Mouse (Mus musculus) Muller cell, postnatal 12 days (primary cell): ENCODE measurements around the gene Eef2.
"Not testable (repeated sequence)": the region's sequence is repeated elsewhere in the genome, so short reads cannot be mapped to it uniquely, and the experiment has no call there.

ENCODE experiments used
- DNase-seq: peaks from one replicate; pipeline ENCODE4 v3.0.0-alpha.2; 2015; ENCODE audit errors: inconsistent ontology term

The Eef2 gene

GRCm38 (mm10) chr10:81180946-81181345 is 4.5 kb downstream of the Eef2 start:
- no peak for DNase-seq

GRCm38 (mm10) chr10:81181860-81182259 is 5.4 kb downstream of the Eef2 start:
- not testable (repeated sequence) for DNase-seq

- DNase-seq = peak; percentile 98
These were observed 6.2 kb downstream of the Eef2 start, which contains the start of gene Dapk3 for GRCm38 (mm10) chr10:81182336-81183333. Gene Dapk3, plus strand, starts transcription at chr10:81183005.

- DNase-seq = no peak
These were observed 7.4 kb downstream of the Eef2 start, which contains the start of gene 4930442H23Rik for GRCm38 (mm10) chr10:81183805-81184204. Gene 4930442H23Rik, minus strand, starts transcription at chr10:81183849.

GRCm38 (mm10) chr10:81184765-81185164 is 8.3 kb downstream of the Eef2 start:
- DNase-seq = no peak

- no peak for DNase-seq
These were observed 10.7 kb downstream of the Eef2 start for GRCm38 (mm10) chr10:81187161-81187560.

- no peak for DNase-seq
These were observed 13.4 kb downstream of the Eef2 start for GRCm38 (mm10) chr10:81189821-81190220.

- no peak for DNase-seq
These were observed 13.9 kb downstream of the Eef2 start for GRCm38 (mm10) chr10:81190236-81190911.

GRCm38 (mm10) chr10:81190912-81191321 is 14.5 kb downstream of the Eef2 start:
- DNase-seq = no peak

GRCm38 (mm10) chr10:81191342-81191982 is 15.0 kb downstream of the Eef2 start:
- DNase-seq = no peak

GRCm38 (mm10) chr10:81192270-81192967 is 16.0 kb downstream of the Eef2 start:
- peak; percentile 87 for DNase-seq

GRCm38 (mm10) chr10:81192968-81193501 is 16.6 kb downstream of the Eef2 start:
- DNase-seq = no peak

GRCm38 (mm10) chr10:81193991-81194774 is 17.8 kb downstream of the Eef2 start:
- peak; percentile 34 for DNase-seq

- no peak for DNase-seq
These were observed 18.9 kb downstream of the Eef2 start for GRCm38 (mm10) chr10:81195300-81195699.

GRCm38 (mm10) chr10:81196470-81197065 is 20.1 kb downstream of the Eef2 start:
- no peak for DNase-seq

- no peak for DNase-seq
These were observed 20.9 kb downstream of the Eef2 start for GRCm38 (mm10) chr10:81197305-81197704.

- DNase-seq = peak; percentile 62
These were observed 21.8 kb downstream of the Eef2 start for GRCm38 (mm10) chr10:81198230-81198629.

GRCm38 (mm10) chr10:81198990-81199389 is 22.6 kb downstream of the Eef2 start:
- no peak for DNase-seq

GRCm38 (mm10) chr10:81200141-81200540 is 23.7 kb downstream of the Eef2 start:
- DNase-seq = no peak
